Mouse (Mus musculus) limb, embryonic 13.5 days (tissue): Measurements from ENCODE around the gene Asb11. TPM values are rescaled to one million over a fixed set of nuclear protein-coding genes. Genes with fewer than 3 reads are reported as not detected.
A peak's percentile ranks its signal among the peaks of the same experiment; 100 is the strongest.

Experiments used
- ATAC-seq: fragments of 200-750 bp; cut with Nextera tagmentation; 2 replicates; pipeline ENCODE4 v1.8.0; 2017; ENCODE audit warnings: low read depth, moderate number of reproducible peaks, moderate TSS enrichment; ENCODE audit not compliant: low FRiP score
- H3K27ac ChIP-seq: fragments of 300-500 bp; sonication (generic); 2 replicates; pipeline ENCODE4 v1.5.1; 2015; ENCODE audit warnings: inconsistent platforms, mild to moderate bottlenecking, moderate library complexity
- H3K27me3 ChIP-seq: fragments of 300-500 bp; sonication (generic); 2 replicates; pipeline ENCODE4 v1.6.1; 2015; ENCODE audit warnings: mild to moderate bottlenecking, inconsistent platforms
- H3K36me3 ChIP-seq: fragments of 300-500 bp; sonication (generic); 2 replicates; pipeline ENCODE4 v1.6.1; 2015; ENCODE audit warnings: inconsistent platforms, mild to moderate bottlenecking, moderate library complexity
- H3K4me1 ChIP-seq: fragments of 300-500 bp; sonication (generic); 2 replicates; pipeline ENCODE4 v1.6.1; 2015; ENCODE audit warnings: inconsistent platforms
- H3K4me2 ChIP-seq: fragments of 300-500 bp; sonication (generic); replicated peaks from 2 replicates; pipeline ENCODE4 v1.6.1; 2015; ENCODE audit warnings: inconsistent platforms, mild to moderate bottlenecking, moderate library complexity
- H3K4me3 ChIP-seq: fragments of 300-500 bp; sonication (generic); 2 replicates; pipeline ENCODE4 v1.5.1; 2015; ENCODE audit warnings: moderate library complexity, mild to moderate bottlenecking, inconsistent platforms
- H3K9ac ChIP-seq: fragments of 300-500 bp; sonication (generic); 2 replicates; pipeline ENCODE4 v1.6.1; 2015; ENCODE audit warnings: mild to moderate bottlenecking, inconsistent platforms
- H3K9me3 ChIP-seq: fragments of 300-500 bp; sonication (generic); 2 replicates; pipeline ENCODE4 v1.6.1; 2016; ENCODE audit warnings: inconsistent platforms
- WGBS: fragments of 180-500 bp; shearing (Covaris S2); methylation state at CpG from one replicate; pipeline ENCODE4 v1.1.7; 2015; 5-methylcytosine and 5-hydroxymethylcytosine counted together
- polyA plus RNA-seq: library from polyadenylated mRNA; unstranded; fragments of >200 nt; fragmentation: Nextera tagmentation; extraction: Ambion mirVana; gene quantifications from 2 replicates; pipeline ENCODE4 v1.2.1, GENCODE M21; 2015

Gene Asb11
- polyA plus RNA-seq = not detected in 2 replicates

DNA sequence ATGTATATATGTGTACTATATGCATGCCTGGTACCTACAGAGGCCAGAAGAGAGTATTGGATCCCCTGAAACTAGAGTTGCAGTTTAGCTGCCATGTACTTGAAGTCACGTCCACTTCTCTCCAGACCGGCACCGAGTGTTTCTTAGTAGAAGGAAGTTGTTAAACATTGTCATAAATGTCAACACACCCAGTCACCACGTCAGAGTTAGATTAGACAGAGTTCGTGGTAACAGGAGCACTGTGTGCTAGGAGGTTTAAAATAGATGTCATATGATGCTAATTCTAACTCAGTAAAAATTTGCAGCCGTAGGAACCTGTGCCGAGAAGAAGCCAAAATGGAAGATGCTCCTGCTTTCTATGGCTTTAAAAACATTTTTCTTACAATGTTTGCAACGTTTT, at the start of gene Asb11:
Gene Asb11, plus strand, starts transcription at position 286 of the 400 bp plus-strand sequence.
- no peak within 1 kb of the TSS for H3K4me2 ChIP-seq

GRCm38 (mm10) chrX:164394091-164394490, 42.7 kb upstream of the Asb11 start:
- no peak overlapping the region for H3K27ac ChIP-seq
- H3K4me1 ChIP-seq = no peaks in the 10 kb centered on the region
- H3K9ac ChIP-seq = no peak overlapping the region
- H3K36me3 ChIP-seq = no peaks in the 10 kb centered on the region
- no peak for ATAC-seq
- H3K9me3 ChIP-seq = no peaks in the 10 kb centered on the region
- 69% methylated on average over 4 of the region's 4 CpGs for WGBS
- H3K4me2 ChIP-seq = no peak overlapping the region
- H3K27me3 ChIP-seq = peaks cover 9% of the 10 kb centered on the region; the same call in 1 of the 2 replicates
- H3K4me3 ChIP-seq = no peak overlapping the region

More for the DNA sequence above, at the start of gene Asb11:
- H3K36me3 ChIP-seq = peaks cover 6% of the 10 kb centered on the region
- no peaks in the 10 kb centered on the region for H3K4me1 ChIP-seq
- H3K27ac ChIP-seq = no peak within 1 kb of the TSS
- no peak within 1 kb of the TSS for H3K9ac ChIP-seq
- no peak for ATAC-seq
- 55% methylated on average over 8 of the region's 8 CpGs for WGBS
- H3K4me3 ChIP-seq = no peak within 1 kb of the TSS
- no peaks in the 10 kb centered on the region for H3K9me3 ChIP-seq
- peaks cover 11% of the 10 kb centered on the region; the same call in 1 of the 2 replicates for H3K27me3 ChIP-seq

DNA sequence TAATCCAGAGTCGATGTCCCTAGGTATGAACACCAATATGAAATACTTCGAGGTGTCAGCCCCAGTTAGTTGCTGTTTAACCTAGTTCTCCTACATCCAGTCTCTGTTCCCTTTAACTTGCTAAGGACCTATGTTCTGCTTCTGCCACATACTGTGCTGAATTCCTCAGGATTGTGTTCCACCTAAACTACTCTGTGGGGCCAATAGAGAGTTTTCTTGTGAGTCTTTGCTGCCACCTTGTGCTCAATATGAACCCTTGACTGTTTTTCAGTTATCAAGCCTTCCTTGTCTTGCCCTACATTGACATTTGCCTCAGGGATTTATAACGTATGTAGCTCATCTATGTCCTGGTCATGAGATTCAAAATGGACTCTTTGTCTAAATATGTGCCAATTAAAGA, 38.3 kb upstream of the Asb11 start:
- Histone ChIP-seq H3K4me1 (no peaks in the 10 kb centered on the region), H3K4me3 (no peak overlapping the region), H3K27ac (no peak overlapping the region), H3K9me3 (no peaks in the 10 kb centered on the region), H3K36me3 (no peaks in the 10 kb centered on the region), H3K4me2 (no peak overlapping the region), H3K9ac (no peak overlapping the region), H3K27me3 (peaks cover 7% of the 10 kb centered on the region; the same call in 1 of the 2 replicates)
- 61% methylated on average over 3 of the region's 3 CpGs for WGBS
- peak; percentile 54 for ATAC-seq

- H3K4me1 ChIP-seq = no peaks in the 10 kb centered on the region
- no peak overlapping the region for H3K27ac ChIP-seq
- H3K9ac ChIP-seq = no peak overlapping the region
- ATAC-seq = no peak
- no peak overlapping the region for H3K4me3 ChIP-seq
- no peaks in the 10 kb centered on the region for H3K9me3 ChIP-seq
- H3K27me3 ChIP-seq = peaks cover 4% of the 10 kb centered on the region; the same call in 1 of the 2 replicates
- no peaks in the 10 kb centered on the region for H3K36me3 ChIP-seq
- no peak overlapping the region for H3K4me2 ChIP-seq
These were observed 31.6 kb upstream of the Asb11 start for GRCm38 (mm10) chrX:164405080-164405649.

- Histone ChIP-seq H3K4me2 (no peak overlapping the region), H3K9ac (no peak overlapping the region), H3K27ac (no peak overlapping the region), H3K27me3 (peaks cover 7% of the 10 kb centered on the region; the same call in 1 of the 2 replicates), H3K4me3 (no peak overlapping the region), H3K36me3 (no peaks in the 10 kb centered on the region), H3K9me3 (no peaks in the 10 kb centered on the region), H3K4me1 (no peaks in the 10 kb centered on the region)
- ATAC-seq = no peak
- WGBS = 76% methylated on average over 9 of the region's 9 CpGs
These were observed 30.4 kb upstream of the Asb11 start for GRCm38 (mm10) chrX:164406133-164407022.

DNA sequence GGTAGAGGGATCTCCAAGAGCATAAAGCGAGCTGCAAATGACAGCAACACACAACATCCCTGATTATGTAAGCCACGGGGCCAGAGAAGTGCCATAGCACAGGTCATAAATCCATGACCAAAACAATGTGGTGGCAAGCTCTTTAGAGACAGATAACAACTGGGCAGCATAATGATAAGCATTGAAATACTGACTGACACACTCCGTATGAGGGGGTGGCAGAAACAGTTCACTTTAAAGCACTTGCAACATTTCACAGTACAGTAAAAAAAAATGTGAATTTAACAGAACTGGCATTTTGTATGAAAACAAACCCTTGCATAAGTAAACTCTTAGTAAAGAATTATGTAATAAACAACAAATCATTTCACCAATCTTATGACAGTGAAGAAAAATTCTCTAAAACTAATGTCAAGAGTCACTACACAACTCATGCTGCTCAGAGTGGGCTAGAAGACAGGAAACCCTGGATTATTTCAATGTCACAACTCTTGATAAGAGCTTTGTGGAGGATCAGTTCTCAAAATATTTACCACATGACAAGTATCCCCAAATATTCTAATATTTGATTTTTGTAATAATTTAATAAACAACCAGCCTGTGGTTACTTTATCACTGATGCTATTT, 28.4 kb upstream of the Asb11 start:
- Histone ChIP-seq H3K9ac (no peak overlapping the region), H3K36me3 (no peaks in the 10 kb centered on the region), H3K27ac (no peak overlapping the region), H3K9me3 (no peaks in the 10 kb centered on the region), H3K4me2 (no peak overlapping the region), H3K4me3 (no peak overlapping the region), H3K4me1 (no peaks in the 10 kb centered on the region), H3K27me3 (0 out of 2 replicates have a peak, but pooled peaks cover 12% of the 10 kb centered on the region)
- 82% methylated on average over 3 of the region's 3 CpGs for WGBS
- ATAC-seq = no peak

DNA sequence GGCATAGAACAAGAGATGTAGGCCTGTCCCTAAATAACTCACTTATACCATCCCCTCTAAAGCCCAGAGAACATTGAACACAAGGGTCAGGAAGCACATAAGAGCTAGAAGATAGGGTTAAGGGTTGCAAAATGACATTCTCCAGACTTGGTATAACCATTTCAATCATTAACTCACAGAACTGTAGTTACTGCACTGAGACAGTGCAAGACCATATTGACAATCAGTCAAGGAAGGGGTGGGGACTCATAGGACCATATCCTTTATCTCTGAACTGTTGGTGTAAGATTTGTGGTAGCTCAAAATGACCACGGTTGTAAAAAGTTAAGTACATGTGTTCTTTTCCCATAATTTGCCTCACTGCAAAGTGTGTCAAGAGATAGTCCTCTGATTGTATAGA, 26.2 kb upstream of the Asb11 start:
- peaks cover 15% of the 10 kb centered on the region; the same call in 1 of the 2 replicates for H3K27me3 ChIP-seq
- H3K27ac ChIP-seq = no peak overlapping the region
- no peaks in the 10 kb centered on the region for H3K9me3 ChIP-seq
- WGBS = 78% methylated on average over 1 of the region's 1 CpGs
- H3K4me1 ChIP-seq = no peaks in the 10 kb centered on the region
- H3K4me3 ChIP-seq = no peak overlapping the region
- no peak overlapping the region for H3K9ac ChIP-seq
- no peaks in the 10 kb centered on the region for H3K36me3 ChIP-seq
- ATAC-seq = no peak
- H3K4me2 ChIP-seq = no peak overlapping the region

- H3K9me3 ChIP-seq = no peaks in the 10 kb centered on the region
- H3K9ac ChIP-seq = no peak overlapping the region
- no peak overlapping the region for H3K27ac ChIP-seq
- peaks cover 6% of the 10 kb centered on the region for H3K4me1 ChIP-seq
- WGBS = 87% methylated on average over 2 of the region's 2 CpGs
- peaks cover 27% of the 10 kb centered on the region for H3K27me3 ChIP-seq
- no peak for ATAC-seq
- H3K36me3 ChIP-seq = no peaks in the 10 kb centered on the region
- H3K4me3 ChIP-seq = no peak overlapping the region
- no peak overlapping the region for H3K4me2 ChIP-seq
These were observed 20.0 kb upstream of the Asb11 start for GRCm38 (mm10) chrX:164416803-164417202.

- Histone ChIP-seq H3K27ac (no peak overlapping the region), H3K4me3 (no peak overlapping the region), H3K27me3 (peaks cover 29% of the 10 kb centered on the region), H3K4me2 (no peak overlapping the region), H3K4me1 (peaks cover 6% of the 10 kb centered on the region), H3K9me3 (no peaks in the 10 kb centered on the region), H3K36me3 (no peaks in the 10 kb centered on the region), H3K9ac (no peak overlapping the region)
- no peak for ATAC-seq
These were observed 18.8 kb upstream of the Asb11 start for GRCm38 (mm10) chrX:164418008-164418407.

DNA sequence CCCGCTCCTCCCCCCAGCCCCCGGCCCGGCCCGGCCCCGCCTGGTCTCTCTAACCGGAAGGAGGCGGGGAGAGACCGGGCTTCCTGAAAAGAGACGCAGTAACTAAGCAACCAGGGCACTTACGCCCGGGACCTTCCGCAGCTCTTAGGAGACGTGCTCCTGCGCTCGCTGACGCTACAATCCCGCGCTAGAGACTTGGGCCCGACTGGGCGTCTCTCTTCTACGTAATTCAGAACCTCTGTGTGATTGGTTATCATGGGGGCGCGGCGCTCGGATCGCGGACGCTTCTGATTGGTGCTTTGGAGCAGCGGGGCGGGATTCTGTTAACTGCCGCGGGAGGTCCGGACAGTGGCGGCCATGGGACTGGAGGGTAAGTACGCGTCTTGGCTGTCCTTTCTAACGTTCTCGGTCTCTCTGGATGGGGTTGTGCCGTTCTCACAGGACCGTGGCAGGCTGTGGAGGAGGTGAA, 17.3 kb upstream of the Asb11 start, which contains the start of gene Piga:
Gene Piga, plus strand, starts transcription at position 317 of the 469 bp plus-strand sequence.
- H3K27me3 ChIP-seq = peaks cover 35% of the 10 kb centered on the region
- peak within 1 kb of the TSS; percentile 65 for H3K4me2 ChIP-seq
- H3K36me3 ChIP-seq = no peaks in the 10 kb centered on the region
- peak within 1 kb of the TSS; percentile 70 for H3K9ac ChIP-seq
- peak within 1 kb of the TSS; percentile 39; the same call in 1 of the 2 replicates for H3K27ac ChIP-seq
- 15% methylated on average over 40 of the region's 40 CpGs for WGBS
- H3K9me3 ChIP-seq = no peaks in the 10 kb centered on the region
- peaks cover 6% of the 10 kb centered on the region for H3K4me1 ChIP-seq
- peak within 1 kb of the TSS; percentile 56 for H3K4me3 ChIP-seq
- peak; percentile 99 for ATAC-seq

DNA sequence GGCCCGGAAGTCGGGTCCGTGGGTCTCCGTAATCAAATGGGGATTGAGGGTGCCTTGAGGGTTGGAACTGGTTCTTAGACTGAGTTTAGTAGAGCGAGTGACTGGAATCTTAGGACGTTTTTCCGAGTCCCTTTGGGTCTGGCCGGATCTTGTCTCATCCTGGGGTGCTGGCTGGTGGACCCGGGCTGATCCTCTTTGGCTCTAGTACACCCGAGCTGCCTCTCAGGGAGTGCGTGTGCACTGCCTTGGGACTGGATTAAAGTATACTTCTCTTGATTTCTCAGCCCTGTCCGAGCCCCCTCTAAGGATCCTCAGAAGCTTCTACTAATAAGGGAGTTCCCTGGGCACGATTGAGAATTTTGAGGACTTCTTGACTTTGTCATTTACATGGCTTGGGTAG, 16.8 kb upstream of the Asb11 start:
- H3K4me3 ChIP-seq = peak overlapping the region; percentile 56
- H3K4me1 ChIP-seq = peaks cover 6% of the 10 kb centered on the region
- no peaks in the 10 kb centered on the region for H3K36me3 ChIP-seq
- peak overlapping the region; percentile 70 for H3K9ac ChIP-seq
- H3K9me3 ChIP-seq = no peaks in the 10 kb centered on the region
- peak overlapping the region; percentile 39; the same call in 1 of the 2 replicates for H3K27ac ChIP-seq
- H3K27me3 ChIP-seq = peaks cover 33% of the 10 kb centered on the region
- H3K4me2 ChIP-seq = peak overlapping the region; percentile 65
- WGBS = 19% methylated on average over 13 of the region's 13 CpGs
- ATAC-seq = peak; percentile 2; the same call in 1 of the 2 replicates

- ATAC-seq = no peak
- Histone ChIP-seq H3K4me3 (peak overlapping the region; percentile 56), H3K4me1 (peaks cover 6% of the 10 kb centered on the region), H3K27me3 (peaks cover 33% of the 10 kb centered on the region), H3K9me3 (no peaks in the 10 kb centered on the region), H3K27ac (no peak overlapping the region), H3K4me2 (peak overlapping the region; percentile 65), H3K36me3 (peaks cover 2% of the 10 kb centered on the region; the same call in 1 of the 2 replicates), H3K9ac (peak overlapping the region; percentile 70)
- 49% methylated on average over 3 of the region's 3 CpGs for WGBS
These were observed 16.3 kb upstream of the Asb11 start for GRCm38 (mm10) chrX:164420518-164420917.
